8 mouse cellular contexts compared by ENCODE assay signal in genomic region chr11:79254391-79255098, GRCm38 (mm10). TPM values are rescaled to one million over a fixed set of nuclear protein-coding genes. Genes with fewer than 3 reads are reported as not detected.
A peak's percentile ranks its signal among the peaks of the same experiment; 100 is the strongest.
DNase-seq lines count a peak whose midpoint lies in the region; ATAC-seq and TF ChIP-seq lines count a peak whose summit lies in the region.

TSS of gene Wsb1 (minus strand) at chr11:79254671.

- H3K36me3 ChIP-seq in C2C12 (ENCODE audit: control insufficient read depth, insufficient read depth) = peaks cover 28% of the 10 kb centered on the region
- H3K36me3 ChIP-seq in erythroblast, embryonic 14.5 days (ENCODE audit: control insufficient read depth) = peaks cover 25% of the 10 kb centered on the region
- peaks cover 19% of the 10 kb centered on the region for H3K36me3 ChIP-seq in heart, embryonic 12.5 days
- H3K36me3 ChIP-seq in kidney, postnatal 0 days (ENCODE audit: insufficient read depth, low read length) = 0 out of 2 replicates have a peak, but pooled peaks cover 3% of the 10 kb centered on the region
- H3K36me3 ChIP-seq in liver, embryonic 11.5 days (ENCODE audit: control insufficient read depth, insufficient read depth, low read length) = peaks cover 5% of the 10 kb centered on the region; the same call in 1 of the 2 replicates
- peaks cover 16% of the 10 kb centered on the region for H3K36me3 ChIP-seq in stomach, embryonic 14.5 days (ENCODE audit: control insufficient read depth, insufficient read depth, low read length)

- H3K79me2 ChIP-seq in C2C12 (ENCODE audit: control insufficient read depth, insufficient read depth) = peaks cover 50% of the 10 kb centered on the region

- peak; percentile 91; the same call in 1 of the 2 replicates for TF ChIP-seq POLR2A in brain, embryonic 14.5 days (IDR thresholded peaks at IDR 0.05; ENCODE audit: borderline replicate concordance, extremely low read depth, insufficient read depth, insufficient read length, poor library complexity, severe bottlenecking)

- peak within 1 kb of the TSS; percentile 80 for H3K4me2 ChIP-seq in heart, embryonic 12.5 days
- peak within 1 kb of the TSS; percentile 71 for H3K4me2 ChIP-seq in kidney, postnatal 0 days (ENCODE audit: low read length)
- H3K4me2 ChIP-seq in liver, embryonic 11.5 days = peak within 1 kb of the TSS; percentile 97
- peak within 1 kb of the TSS; percentile 93 for H3K4me2 ChIP-seq in stomach, embryonic 14.5 days (replicated peaks; ENCODE audit: low read depth, low read length)

- peak within 1 kb of the TSS; percentile 99 for H3K27ac ChIP-seq in heart, embryonic 12.5 days (ENCODE audit: poor library complexity, severe bottlenecking)
- H3K27ac ChIP-seq in kidney, postnatal 0 days = peak within 1 kb of the TSS; percentile 97
- peak within 1 kb of the TSS; percentile 81 for H3K27ac ChIP-seq in liver, embryonic 11.5 days (ENCODE audit: low read depth, low read length)
- H3K27ac ChIP-seq in stomach, embryonic 14.5 days (ENCODE audit: low read length) = peak within 1 kb of the TSS; percentile 95

- H3K4me3 ChIP-seq in C2C12 (ENCODE audit: insufficient read depth, poor library complexity, severe bottlenecking) = peak within 1 kb of the TSS; percentile 99
- peak within 1 kb of the TSS; percentile 99 for H3K4me3 ChIP-seq in erythroblast, embryonic 14.5 days (replicated peaks)
- H3K4me3 ChIP-seq in heart, embryonic 12.5 days = peak within 1 kb of the TSS; percentile 93
- H3K4me3 ChIP-seq in kidney, postnatal 0 days (replicated peaks; ENCODE audit: low read depth, low read length) = peak within 1 kb of the TSS; percentile 99
- peak within 1 kb of the TSS; percentile 93 for H3K4me3 ChIP-seq in liver, embryonic 11.5 days (ENCODE audit: low read depth, low read length)
- H3K4me3 ChIP-seq in stomach, embryonic 14.5 days (ENCODE audit: low read depth, low read length) = peak within 1 kb of the TSS; percentile 89

- peak within 1 kb of the TSS; percentile 96 for H3K9ac ChIP-seq in heart, embryonic 12.5 days
- H3K9ac ChIP-seq in kidney, postnatal 0 days (ENCODE audit: low read depth, low read length) = peak within 1 kb of the TSS; percentile 97
- peak within 1 kb of the TSS; percentile 95 for H3K9ac ChIP-seq in liver, embryonic 11.5 days (ENCODE audit: low read depth, low read length)
- peak within 1 kb of the TSS; percentile 91 for H3K9ac ChIP-seq in stomach, embryonic 14.5 days (replicated peaks; ENCODE audit: low read depth, low read length)

- no peak for TF ChIP-seq CTCF in C2C12 (IDR thresholded peaks at IDR 0.05; ENCODE audit: control insufficient read depth, insufficient read depth, insufficient read length)
- TF ChIP-seq CTCF in brain, embryonic 14.5 days (IDR thresholded peaks at IDR 0.05; ENCODE audit: borderline replicate concordance, extremely low read depth, insufficient read depth, insufficient read length) = no peak
- no peak for TF ChIP-seq CTCF in kidney, postnatal 0 days (IDR thresholded peaks at IDR 0.05; ENCODE audit: low read depth)

- peaks cover 45% of the 10 kb centered on the region for H3K79me3 ChIP-seq in C2C12 (ENCODE audit: low read depth)

- peaks cover 43% of the 10 kb centered on the region for H3K4me1 ChIP-seq in erythroblast, embryonic 14.5 days (ENCODE audit: control insufficient read depth)
- peaks cover 20% of the 10 kb centered on the region for H3K4me1 ChIP-seq in heart, embryonic 12.5 days (replicated peaks)
- H3K4me1 ChIP-seq in kidney, postnatal 0 days (replicated peaks; ENCODE audit: insufficient read depth, low read length) = peaks cover 8% of the 10 kb centered on the region; the same call in 1 of the 2 replicates
- H3K4me1 ChIP-seq in liver, embryonic 11.5 days (replicated peaks; ENCODE audit: control insufficient read depth, insufficient read depth, low read length) = peaks cover 4% of the 10 kb centered on the region
- peaks cover 20% of the 10 kb centered on the region for H3K4me1 ChIP-seq in stomach, embryonic 14.5 days (ENCODE audit: control insufficient read depth, insufficient read depth, low read length)

- no peaks in the 10 kb centered on the region for H3K27me3 ChIP-seq in C2C12 (ENCODE audit: control insufficient read depth, insufficient read depth, insufficient read length)
- peaks cover 14% of the 10 kb centered on the region for H3K27me3 ChIP-seq in erythroblast, embryonic 14.5 days (ENCODE audit: control insufficient read depth)
- H3K27me3 ChIP-seq in heart, embryonic 12.5 days (replicated peaks) = no peaks in the 10 kb centered on the region
- no peaks in the 10 kb centered on the region for H3K27me3 ChIP-seq in kidney, postnatal 0 days (ENCODE audit: insufficient read depth, low read length)
- H3K27me3 ChIP-seq in liver, embryonic 11.5 days (replicated peaks; ENCODE audit: control insufficient read depth, insufficient read depth, low read length) = no peaks in the 10 kb centered on the region
- H3K27me3 ChIP-seq in stomach, embryonic 14.5 days (ENCODE audit: control insufficient read depth, insufficient read depth, low read length) = no peaks in the 10 kb centered on the region

- WGBS in heart, embryonic 12.5 days = 2% methylated on average over 50 of the region's 50 CpGs
- 1% methylated on average over 50 of the region's 50 CpGs for WGBS in kidney, postnatal 0 days
- WGBS in liver, embryonic 11.5 days = 2% methylated on average over 50 of the region's 50 CpGs
- 2% methylated on average over 50 of the region's 50 CpGs for WGBS in stomach, embryonic 14.5 days

- ATAC-seq in heart, embryonic 12.5 days (ENCODE audit: insufficient number of reproducible peaks, low FRiP score) = peak; percentile 96
- ATAC-seq in kidney, postnatal 0 days (replicated peaks; ENCODE audit: low FRiP score, low read depth) = peak; percentile 92
- peak; percentile 90 for ATAC-seq in liver, embryonic 11.5 days (replicated peaks; ENCODE audit: low FRiP score)
- ATAC-seq in stomach, embryonic 14.5 days (ENCODE audit: insufficient number of reproducible peaks, insufficient read depth, low FRiP score, low read depth) = peak; percentile 91

- peaks cover 3% of the 10 kb centered on the region; the same call in 1 of the 2 replicates for H3K9me3 ChIP-seq in erythroblast, embryonic 14.5 days (ENCODE audit: control insufficient read depth, low read length)
- H3K9me3 ChIP-seq in heart, embryonic 12.5 days (replicated peaks) = no peaks in the 10 kb centered on the region
- H3K9me3 ChIP-seq in kidney, postnatal 0 days (replicated peaks; ENCODE audit: low read length) = no peaks in the 10 kb centered on the region
- H3K9me3 ChIP-seq in liver, embryonic 11.5 days (ENCODE audit: control insufficient read depth, low read length) = no peaks in the 10 kb centered on the region
- no peaks in the 10 kb centered on the region for H3K9me3 ChIP-seq in stomach, embryonic 14.5 days (ENCODE audit: control insufficient read depth, low read depth, low read length)

- peak within 1 kb of the TSS; percentile 95 for H3ac ChIP-seq in C2C12 (ENCODE audit: control insufficient read depth, insufficient read length, low read depth)

- DNase-seq in brain, embryonic 14.5 days (ENCODE audit: low read depth) = peak; percentile 96
- DNase-seq in kidney, postnatal 0 days (ENCODE audit: low spot score) = peak; percentile 95
- DNase-seq in liver, embryonic 11.5 days (ENCODE audit: low spot score) = peak; percentile 90
- DNase-seq in naive thymus-derived CD4-positive, alpha-beta T cell, adult 2 months (ENCODE audit: low read depth) = peak; percentile 96

TF ChIP-seq in C2C12, 6 proteins besides CTCF, POLR2A, EP300 and RAD21:
- peak; percentile 64 for TF ChIP-seq USF1 (IDR thresholded peaks at IDR 0.05; ENCODE audit: low read depth)
- peak; percentile 95 for TF ChIP-seq MAX (IDR thresholded peaks at IDR 0.05)
- no peak for TF ChIP-seq CEBPB (IDR thresholded peaks at IDR 0.05; ENCODE audit: low read depth)
- no peak for TF ChIP-seq FOSL1 (IDR thresholded peaks at IDR 0.05; ENCODE audit: insufficient read depth, low read length, poor library complexity, severe bottlenecking)

RNA-seq across cellular contexts. Expression of gene Wsb1, which starts in this region (rescaled TPM):
- polyA plus RNA-seq in C2C12 (2012; fragmentation: generic; extraction: Trizol) = 38.5 TPM
- polyA plus RNA-seq in brain, embryonic 14.5 days (2012; rRNA removed) = 730 and 1,148 TPM in 2 replicates
- polyA plus RNA-seq in erythroblast, embryonic 14.5 days (2012) = 2.4 and 2.9 TPM in 2 replicates
- 222 and 233 TPM in 2 replicates for polyA plus RNA-seq in heart, embryonic 12.5 days (2016; fragmentation: Nextera tagmentation; extraction: Ambion mirVana)
- polyA plus RNA-seq in kidney, postnatal 0 days (2015; fragmentation: Nextera tagmentation; extraction: Ambion mirVana) = 265 and 274 TPM in 2 replicates
- polyA plus RNA-seq in liver, embryonic 11.5 days (2014; fragmentation: Nextera tagmentation; extraction: Ambion mirVana) = 114 and 123 TPM in 2 replicates
- 302 and 323 TPM in 2 replicates for polyA plus RNA-seq in stomach, embryonic 14.5 days (2014; fragmentation: Nextera tagmentation; extraction: Ambion mirVana)

Comparison
In these comparisons a context has a peak if more than half of its experiments do, and no peak if none do; other contexts are left out.
1. Peak in every context shown above with its lines: DNase-seq, ATAC-seq, H3K4me3 ChIP-seq and H3K27ac ChIP-seq.
2. RNA of gene Wsb1 (polyA plus RNA-seq): 730 to 1,148 TPM in brain, embryonic 14.5 days, 302 to 323 TPM in stomach, embryonic 14.5 days, 265 to 274 TPM in kidney, postnatal 0 days, 222 to 233 TPM in heart, embryonic 12.5 days, 114 to 123 TPM in liver, embryonic 11.5 days and 38.5 TPM in C2C12 (single experiment); 2.4 to 2.9 TPM in erythroblast, embryonic 14.5 days; every median in the first group is over 10 times any median in the second.